Mouse (Mus musculus): ENCODE data around the gene Adm. TPM values are rescaled to one million over a fixed set of nuclear protein-coding genes. Genes with fewer than 3 reads are reported as not detected.
"Not testable (repeated sequence)": the region's sequence is repeated elsewhere in the genome, so short reads cannot be mapped to it uniquely, and the experiment has no call there.

Adm gene
- 4.6 and 5.4 TPM in 2 replicates for polyA plus RNA-seq (2014; fragmentation: Nextera tagmentation; extraction: Ambion mirVana)

DNA sequence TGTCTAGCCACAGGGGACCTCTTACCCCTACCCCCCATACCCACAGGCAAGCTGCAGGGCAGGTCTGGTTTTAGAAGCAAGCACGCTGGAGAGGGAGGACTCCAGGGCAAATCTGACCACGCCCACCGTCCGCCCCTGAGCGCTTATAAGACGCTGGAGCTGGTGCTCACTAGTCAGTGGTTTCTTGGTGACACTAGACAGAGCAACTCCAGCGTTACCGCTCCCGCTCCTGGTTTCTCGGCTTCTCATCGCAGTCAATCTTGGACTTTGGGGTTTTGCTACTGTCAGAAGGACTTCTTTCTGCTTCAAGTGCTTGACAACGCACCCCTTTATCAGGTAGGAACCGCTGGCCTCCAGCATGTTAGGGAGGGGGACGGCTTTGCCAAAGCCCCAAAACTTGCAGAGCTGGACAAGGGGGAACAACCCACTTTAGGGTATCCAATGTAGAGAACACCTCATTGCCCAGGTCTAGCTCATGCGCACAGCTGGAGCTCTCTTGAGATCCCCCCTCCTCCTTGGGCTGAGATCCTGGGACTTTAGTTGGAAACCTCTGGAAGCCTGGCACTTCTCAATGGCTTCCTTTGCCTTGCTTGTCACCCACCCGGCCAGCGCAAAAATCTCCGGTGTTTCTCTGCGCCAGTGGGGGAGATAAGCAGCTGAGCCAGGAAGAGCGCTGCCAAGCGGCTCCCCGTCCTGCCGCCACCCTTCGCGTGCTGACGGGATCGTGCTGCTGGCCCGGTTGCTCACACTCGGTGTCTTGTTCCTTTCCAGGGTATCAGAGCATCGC is at the start of gene Adm:
TSS of gene Adm (plus strand) at position 176 of the 787 bp plus-strand sequence.
- WGBS, result 1% methylated on average over 30 of the region's 30 CpGs
- Histone ChIP-seq H3K36me3 (ENCODE audit: control insufficient read depth, insufficient read depth, low read length) (no peaks in the 10 kb centered on the region), H3K4me1 (ENCODE audit: control insufficient read depth, insufficient read depth, low read length) (peaks cover 38% of the 10 kb centered on the region), H3K27me3 (ENCODE audit: control insufficient read depth, insufficient read depth, low read length) (peaks cover 64% of the 10 kb centered on the region), H3K27ac (ENCODE audit: low read depth, low read length) (no peak within 1 kb of the TSS), H3K9ac (ENCODE audit: low read length) (peak within 1 kb of the TSS; percentile 56; the same call in 1 of the 2 replicates), H3K4me3 (ENCODE audit: low read depth, low read length) (peak within 1 kb of the TSS; percentile 34), H3K9me3 (ENCODE audit: control insufficient read depth, low read length) (no peaks in the 10 kb centered on the region), H3K4me2 (peak within 1 kb of the TSS; percentile 72)
- DNase-seq (ENCODE audit: low spot score, missing footprints), result peak; percentile 96
- peak; percentile 42; the same call in 1 of the 2 replicates for ATAC-seq (ENCODE audit: low FRiP score)

DNA sequence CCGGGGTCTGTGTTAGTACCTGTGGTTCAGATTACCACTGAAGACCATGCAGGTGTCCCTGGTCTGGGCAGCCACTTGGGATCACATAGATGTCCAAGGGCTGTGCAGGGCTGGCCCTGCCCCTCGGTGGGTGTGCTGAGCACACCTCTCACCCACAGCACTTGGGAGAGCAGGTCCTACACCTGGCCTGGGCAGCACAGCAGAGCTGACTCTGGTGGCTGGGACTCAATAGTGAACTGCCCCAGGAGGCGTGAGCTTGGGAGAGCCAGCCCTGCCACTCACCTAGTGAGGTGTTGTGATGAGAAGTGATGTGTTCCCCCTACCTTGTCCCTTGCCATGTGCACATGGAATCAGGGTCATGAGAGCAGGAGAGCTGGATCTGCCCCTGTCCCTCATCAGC is 43.8 kb upstream of the Adm start:
- Histone ChIP-seq H3K4me3 (ENCODE audit: low read depth, low read length) (no peak overlapping the region), H3K27ac (ENCODE audit: low read depth, low read length) (no peak overlapping the region), H3K36me3 (ENCODE audit: control insufficient read depth, insufficient read depth, low read length) (no peaks in the 10 kb centered on the region), H3K4me1 (ENCODE audit: control insufficient read depth, insufficient read depth, low read length) (no peaks in the 10 kb centered on the region), H3K4me2 (no peak overlapping the region), H3K9ac (ENCODE audit: low read length) (no peak overlapping the region), H3K9me3 (ENCODE audit: control insufficient read depth, low read length) (no peaks in the 10 kb centered on the region), H3K27me3 (ENCODE audit: control insufficient read depth, insufficient read depth, low read length) (no peaks in the 10 kb centered on the region)
- DNase-seq (ENCODE audit: low spot score, missing footprints), result no peak
- WGBS, result 97% methylated on average over 3 of the region's 3 CpGs
- ATAC-seq (ENCODE audit: low FRiP score), result no peak

DNA sequence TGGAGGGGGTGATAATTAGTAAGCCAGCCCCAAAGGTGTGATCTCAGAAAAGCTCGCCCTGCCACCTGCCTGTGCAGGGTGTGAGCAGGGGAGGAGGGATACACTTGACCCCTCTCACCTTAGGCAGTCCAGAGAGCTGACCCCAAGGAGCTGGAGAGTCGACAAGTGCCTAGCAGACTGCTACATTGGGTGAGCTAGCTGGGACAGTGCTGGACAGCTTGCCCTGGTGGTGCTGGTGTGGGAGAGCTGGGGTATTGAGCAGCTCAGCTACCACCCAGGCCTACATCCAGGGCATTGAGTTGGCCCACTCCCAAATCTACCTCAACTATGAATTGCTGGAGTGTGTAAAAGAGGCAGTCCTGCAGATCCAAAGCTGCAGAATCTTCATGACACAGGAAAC is 43.3 kb upstream of the Adm start:
- DNase-seq (ENCODE audit: low spot score, missing footprints), result no peak
- Histone ChIP-seq H3K36me3 (ENCODE audit: control insufficient read depth, insufficient read depth, low read length) (no peaks in the 10 kb centered on the region), H3K9me3 (ENCODE audit: control insufficient read depth, low read length) (no peaks in the 10 kb centered on the region), H3K4me1 (ENCODE audit: control insufficient read depth, insufficient read depth, low read length) (no peaks in the 10 kb centered on the region), H3K4me2 (no peak overlapping the region), H3K27me3 (ENCODE audit: control insufficient read depth, insufficient read depth, low read length) (no peaks in the 10 kb centered on the region), H3K27ac (ENCODE audit: low read depth, low read length) (no peak overlapping the region), H3K4me3 (ENCODE audit: low read depth, low read length) (no peak overlapping the region), H3K9ac (ENCODE audit: low read length) (no peak overlapping the region)
- no peak for ATAC-seq (ENCODE audit: low FRiP score)
- 83% methylated on average over 2 of the region's 2 CpGs for WGBS

DNA sequence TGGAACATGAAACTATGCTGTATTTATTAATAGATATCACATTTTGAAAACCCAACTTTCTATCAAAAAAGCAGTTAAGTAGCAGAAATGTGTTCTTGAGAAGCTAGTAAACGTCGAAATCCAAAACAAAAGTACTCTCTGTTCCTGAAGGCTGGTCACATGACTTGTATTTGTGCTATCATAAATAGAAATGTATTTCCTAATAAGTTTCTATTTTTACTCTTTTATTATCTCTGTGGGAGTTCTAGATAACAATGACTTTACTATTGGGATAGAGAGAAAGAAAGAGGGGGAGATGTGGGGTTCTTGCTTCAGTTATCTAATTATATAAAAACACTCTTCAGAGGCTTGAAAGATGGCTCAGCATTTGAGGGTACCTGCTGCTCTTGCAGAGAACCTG is 42.2 kb upstream of the Adm start:
- H3K4me3 ChIP-seq (ENCODE audit: low read depth, low read length), result no peak overlapping the region
- H3K9me3 ChIP-seq (ENCODE audit: control insufficient read depth, low read length), result no peaks in the 10 kb centered on the region
- ATAC-seq (ENCODE audit: low FRiP score), result no peak
- no peak overlapping the region for H3K9ac ChIP-seq (ENCODE audit: low read length)
- DNase-seq (ENCODE audit: low spot score, missing footprints), result no peak
- no peaks in the 10 kb centered on the region for H3K4me1 ChIP-seq (ENCODE audit: control insufficient read depth, insufficient read depth, low read length)
- no peak overlapping the region for H3K27ac ChIP-seq (ENCODE audit: low read depth, low read length)
- 86% methylated on average over 2 of the region's 2 CpGs for WGBS
- no peaks in the 10 kb centered on the region for H3K36me3 ChIP-seq (ENCODE audit: control insufficient read depth, insufficient read depth, low read length)
- H3K4me2 ChIP-seq, result no peak overlapping the region
- H3K27me3 ChIP-seq (ENCODE audit: control insufficient read depth, insufficient read depth, low read length), result no peaks in the 10 kb centered on the region

DNA sequence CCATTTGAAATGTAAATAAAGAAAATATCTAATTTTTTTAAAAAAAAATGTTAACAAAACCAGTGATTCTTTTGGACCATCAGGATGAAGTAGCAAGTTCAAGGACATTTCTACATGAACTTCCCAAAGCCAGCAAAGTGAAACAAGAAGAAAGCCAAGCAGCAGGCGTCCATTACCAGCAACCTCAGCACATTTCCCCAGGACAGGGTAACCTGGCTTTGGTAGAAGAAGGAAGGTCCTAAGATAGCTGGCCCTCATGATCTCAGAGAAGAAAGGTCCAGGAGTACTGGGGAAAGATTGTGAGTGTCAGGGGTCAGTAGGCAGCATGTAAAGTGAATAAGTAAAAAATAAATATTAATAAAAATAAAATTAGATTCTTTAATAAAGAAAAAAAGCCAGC is 39.7 kb upstream of the Adm start:
- H3K9me3 ChIP-seq (ENCODE audit: control insufficient read depth, low read length), result no peaks in the 10 kb centered on the region
- ATAC-seq (ENCODE audit: low FRiP score) (no peak), DNase-seq (ENCODE audit: low spot score, missing footprints) (no peak)
- H3K4me3 ChIP-seq (ENCODE audit: low read depth, low read length), result no peak overlapping the region
- no peaks in the 10 kb centered on the region for H3K4me1 ChIP-seq (ENCODE audit: control insufficient read depth, insufficient read depth, low read length)
- H3K27me3 ChIP-seq (ENCODE audit: control insufficient read depth, insufficient read depth, low read length), result no peaks in the 10 kb centered on the region
- H3K27ac ChIP-seq (ENCODE audit: low read depth, low read length), result no peak overlapping the region
- H3K36me3 ChIP-seq (ENCODE audit: control insufficient read depth, insufficient read depth, low read length), result no peaks in the 10 kb centered on the region
- WGBS, result 88% methylated on average over 1 of the region's 1 CpGs
- H3K9ac ChIP-seq (ENCODE audit: low read length), result no peak overlapping the region
- no peak overlapping the region for H3K4me2 ChIP-seq

DNA sequence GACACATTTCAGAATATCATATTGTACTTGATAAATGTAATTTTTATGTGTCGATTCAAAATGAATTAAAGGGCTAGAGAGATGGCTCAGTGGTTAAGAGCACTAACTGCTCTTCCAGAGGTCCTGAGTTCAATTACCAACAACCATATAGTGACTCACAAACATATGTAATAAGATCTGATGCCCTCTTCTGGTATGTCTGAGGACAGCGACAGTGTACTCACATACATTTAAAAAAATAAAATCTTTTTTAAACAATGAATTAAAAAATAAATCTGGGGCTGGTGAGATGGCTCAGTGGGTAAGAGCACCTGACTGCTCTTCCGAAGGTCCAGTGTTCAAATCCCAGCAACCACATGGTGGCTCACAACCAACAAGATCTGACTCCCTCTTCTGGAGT is 33.5 kb upstream of the Adm start:
- DNase-seq (ENCODE audit: low spot score, missing footprints), result peak; percentile 26
- not testable (repeated sequence) for H3K4me3 ChIP-seq (ENCODE audit: low read depth, low read length); ATAC-seq (ENCODE audit: low FRiP score); H3K36me3 ChIP-seq (ENCODE audit: control insufficient read depth, insufficient read depth, low read length); H3K27me3 ChIP-seq (ENCODE audit: control insufficient read depth, insufficient read depth, low read length); H3K27ac ChIP-seq (ENCODE audit: low read depth, low read length); H3K9me3 ChIP-seq (ENCODE audit: control insufficient read depth, low read length); H3K9ac ChIP-seq (ENCODE audit: low read length); H3K4me1 ChIP-seq (ENCODE audit: control insufficient read depth, insufficient read depth, low read length); H3K4me2 ChIP-seq
- 88% methylated on average over 3 of the region's 3 CpGs for WGBS

DNA sequence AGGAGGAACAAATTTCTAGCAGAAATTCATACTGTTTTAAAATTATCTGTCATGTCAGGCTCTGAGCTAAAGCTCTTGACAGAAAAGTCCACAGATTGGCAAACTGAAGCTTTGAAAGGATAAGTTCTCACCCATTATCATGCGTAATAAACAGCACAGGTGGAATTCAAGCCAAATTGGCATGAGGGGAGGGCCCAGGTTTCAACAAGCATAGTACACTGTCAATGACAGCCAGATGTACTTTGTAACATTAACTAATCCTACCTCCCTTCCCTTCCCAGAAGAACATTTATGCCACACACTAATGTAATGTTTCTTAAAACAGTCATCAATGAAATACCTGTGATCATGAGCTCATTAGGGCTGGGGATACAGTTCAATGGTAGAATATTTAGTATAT is 30.3 kb upstream of the Adm start:
- Histone ChIP-seq H3K9me3 (ENCODE audit: control insufficient read depth, low read length) (no peaks in the 10 kb centered on the region; the same call in 1 of the 2 replicates), H3K27ac (ENCODE audit: low read depth, low read length) (no peak overlapping the region), H3K27me3 (ENCODE audit: control insufficient read depth, insufficient read depth, low read length) (no peaks in the 10 kb centered on the region), H3K36me3 (ENCODE audit: control insufficient read depth, insufficient read depth, low read length) (no peaks in the 10 kb centered on the region), H3K9ac (ENCODE audit: low read length) (no peak overlapping the region), H3K4me3 (ENCODE audit: low read depth, low read length) (no peak overlapping the region), H3K4me2 (no peak overlapping the region), H3K4me1 (ENCODE audit: control insufficient read depth, insufficient read depth, low read length) (no peaks in the 10 kb centered on the region)
- ATAC-seq (ENCODE audit: low FRiP score) (no peak), DNase-seq (ENCODE audit: low spot score, missing footprints) (no peak)
- 97% methylated on average over 1 of the region's 1 CpGs for WGBS

DNA sequence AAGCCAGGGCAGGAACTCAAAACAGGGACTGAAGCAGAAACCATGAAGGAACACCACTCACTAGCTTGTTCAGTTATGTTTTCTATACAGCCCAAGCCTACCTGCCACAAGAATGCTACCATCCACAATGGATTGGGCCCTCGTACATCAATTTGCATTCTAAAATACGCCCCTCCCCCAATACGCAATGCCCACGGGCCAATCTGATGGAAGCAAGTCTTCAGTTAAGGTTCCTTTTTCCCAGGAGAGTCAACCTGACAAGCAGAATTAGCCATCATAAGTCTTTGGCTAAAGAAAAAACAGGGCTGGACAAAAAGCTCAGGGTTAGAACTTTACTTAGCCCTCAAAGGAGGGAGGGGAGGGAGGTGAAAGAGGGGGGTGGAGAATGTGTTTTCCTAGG is 22.0 kb upstream of the Adm start:
- no peak for DNase-seq (ENCODE audit: low spot score, missing footprints)
- 85% methylated on average over 4 of the region's 4 CpGs for WGBS
- H3K27me3 ChIP-seq (ENCODE audit: control insufficient read depth, insufficient read depth, low read length), result no peaks in the 10 kb centered on the region
- ATAC-seq (ENCODE audit: low FRiP score), result no peak
- H3K36me3 ChIP-seq (ENCODE audit: control insufficient read depth, insufficient read depth, low read length), result no peaks in the 10 kb centered on the region
- H3K9me3 ChIP-seq (ENCODE audit: control insufficient read depth, low read length), result no peaks in the 10 kb centered on the region; the same call in 1 of the 2 replicates
- H3K4me2 ChIP-seq, result no peak overlapping the region
- no peak overlapping the region for H3K4me3 ChIP-seq (ENCODE audit: low read depth, low read length)
- no peak overlapping the region for H3K9ac ChIP-seq (ENCODE audit: low read length)
- no peak overlapping the region for H3K27ac ChIP-seq (ENCODE audit: low read depth, low read length)
- no peaks in the 10 kb centered on the region for H3K4me1 ChIP-seq (ENCODE audit: control insufficient read depth, insufficient read depth, low read length)

DNA sequence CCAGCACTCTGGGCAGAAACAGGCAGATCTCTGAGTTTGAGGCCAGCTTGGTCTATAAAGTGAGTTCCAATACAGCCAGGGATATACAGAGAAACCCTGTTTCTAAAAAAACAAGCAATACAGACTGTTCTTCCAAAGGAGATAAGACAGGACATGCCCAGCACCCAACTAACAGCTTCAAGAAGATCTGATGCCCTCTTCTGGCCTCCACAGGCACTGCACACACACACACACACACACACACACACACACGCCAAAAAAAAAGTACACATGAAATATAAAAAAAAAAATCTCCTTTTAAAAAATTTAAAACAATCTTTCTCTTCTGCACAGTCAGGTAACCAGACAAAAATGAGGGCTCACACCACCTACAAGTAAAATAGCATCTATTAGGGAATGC is 20.6 kb upstream of the Adm start:
- no peak for DNase-seq (ENCODE audit: low spot score, missing footprints)
- H3K4me1 ChIP-seq (ENCODE audit: control insufficient read depth, insufficient read depth, low read length), result no peaks in the 10 kb centered on the region
- H3K9me3 ChIP-seq (ENCODE audit: control insufficient read depth, low read length), result no peaks in the 10 kb centered on the region; the same call in 1 of the 2 replicates
- WGBS, result 100% methylated on average over 1 of the region's 1 CpGs
- H3K4me3 ChIP-seq (ENCODE audit: low read depth, low read length), result no peak overlapping the region
- no peak for ATAC-seq (ENCODE audit: low FRiP score)
- no peak overlapping the region for H3K4me2 ChIP-seq
- no peaks in the 10 kb centered on the region for H3K36me3 ChIP-seq (ENCODE audit: control insufficient read depth, insufficient read depth, low read length)
- H3K27ac ChIP-seq (ENCODE audit: low read depth, low read length), result no peak overlapping the region
- no peaks in the 10 kb centered on the region for H3K27me3 ChIP-seq (ENCODE audit: control insufficient read depth, insufficient read depth, low read length)
- H3K9ac ChIP-seq (ENCODE audit: low read length), result no peak overlapping the region
